Mouse (Mus musculus) heart, postnatal 0 days (tissue): Measurements from ENCODE around the gene Rgma.

ENCODE experiments used
- CTCF ChIP-seq: IDR thresholded peaks from 2 replicates; pipeline ENCODE4 v1.5.1; 2016; ENCODE audit warnings: antibody characterized with exemption, control low read depth, low read depth
- EP300 ChIP-seq: IDR thresholded peaks from 2 replicates; pipeline ENCODE4 v1.6.1; 2016; ENCODE audit warnings: antibody characterized with exemption, low read depth

GRCm38 (mm10) chr7:73374727-73375126, 582 bp upstream of the Rgma start:
- TF ChIP-seq EP300 = no peak
- TF ChIP-seq CTCF = no peak
